Mouse (Mus musculus) bone marrow, adult 2 months (tissue): ENCODE measurements around the gene Cst13. TPM values are rescaled to one million over a fixed set of nuclear protein-coding genes. Genes with fewer than 3 reads are reported as not detected.

ENCODE experiments used
- H3K27ac ChIP-seq: fragments of 200-500 bp; 2 replicates; pipeline ENCODE4 v1.5.1; 2012; ENCODE audit warnings: low read depth, mild to moderate bottlenecking, control low read depth, inconsistent platforms, low read length; ENCODE audit not compliant: control insufficient read depth, poor library complexity, insufficient read depth
- H3K4me1 ChIP-seq: fragments of 200-500 bp; 2 replicates; pipeline ENCODE4 v1.6.1; 2011; ENCODE audit warnings: low read length; ENCODE audit not compliant: control insufficient read depth, insufficient read depth
- H3K4me3 ChIP-seq: fragments of 200-500 bp; replicated peaks from 2 replicates; pipeline ENCODE3; 2011; ENCODE audit warnings: mild to moderate bottlenecking, low read depth, low read length, control low read depth; ENCODE audit not compliant: control insufficient read depth
- CTCF ChIP-seq: fragments of 200-500 bp; IDR thresholded peaks from 2 replicates; pipeline ENCODE4 v1.5.1; 2011; ENCODE audit warnings: low read length, control low read depth; ENCODE audit not compliant: control insufficient read depth, insufficient read depth
- POLR2A ChIP-seq: fragments of 200-500 bp; IDR thresholded peaks from 2 replicates; pipeline ENCODE4 v1.6.1; 2011; ENCODE audit warnings: low read depth, mild to moderate bottlenecking, control low read depth, low read length, borderline replicate concordance; ENCODE audit not compliant: control insufficient read depth
- WGBS: fragments of 180-500 bp; shearing (Covaris S2); methylation state at CpG from one replicate; pipeline ENCODE4 v1.1.7; 2018; 5-methylcytosine and 5-hydroxymethylcytosine counted together
- polyA plus RNA-seq: library from polyadenylated mRNA; stranded (reverse); fragments of >200 nt; gene quantifications from 2 replicates; pipeline ENCODE4 v1.2.4, GENCODE M21; 2011; ENCODE audit warnings: low replicate concordance; ENCODE audit not compliant: missing spikeins, insufficient read depth, insufficient read length

The Cst13 gene
- polyA plus RNA-seq, 1 experiment, result not detected

DNA sequence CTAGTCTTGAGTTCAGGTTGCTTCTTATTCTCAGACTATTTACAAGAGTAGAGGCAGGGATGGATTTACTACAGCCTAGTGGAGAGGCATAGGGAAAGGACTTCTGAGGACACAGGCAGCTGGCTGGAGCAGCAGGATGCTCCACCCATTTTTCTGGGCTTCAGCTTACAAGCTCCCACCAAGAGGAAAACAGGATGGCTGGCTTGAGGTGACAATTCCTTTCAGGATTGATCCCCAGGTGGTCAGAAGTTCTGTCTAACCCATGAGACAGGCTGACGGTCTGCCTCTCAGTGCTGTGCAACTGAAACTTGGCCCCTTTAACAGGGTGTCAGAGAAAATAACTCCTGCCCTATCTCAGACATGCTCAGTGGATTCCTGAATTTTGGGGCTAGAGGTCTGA is 59.3 kb downstream of the Cst13 start:
- TF ChIP-seq CTCF, result no peak
- no peak for TF ChIP-seq POLR2A
- whole genome bisulfite sequencing, result 83% methylated on average over 1 of the region's 1 CpGs
- no peak overlapping the region for H3K27ac ChIP-seq
- peaks cover 4% of the 10 kb centered on the region for H3K4me1 ChIP-seq
- H3K4me3 ChIP-seq, result no peak overlapping the region

Other genes starting within 250 kb of the Cst13 start
- gene Nxt1, start 147.5 kb upstream of the Cst13 start, polyA plus RNA-seq, result 28.2 and 36.9 TPM in 2 replicates
- gene Gzf1, start 139.1 kb upstream of the Cst13 start, polyA plus RNA-seq, result 5.1 and 8.5 TPM in 2 replicates
- 0.61 and 0.70 TPM in 2 replicates for gene Napb, start 87.6 kb upstream of the Cst13 start, polyA plus RNA-seq
- not detected in 2 replicates for gene Cstl1, start 69.7 kb upstream of the Cst13 start, polyA plus RNA-seq
- not detected in 2 replicates for gene Cst11, start 48.6 kb upstream of the Cst13 start, polyA plus RNA-seq
- not detected in 2 replicates for gene 8030411F24Rik, start 38.1 kb upstream of the Cst13 start, polyA plus RNA-seq
- not detected in 2 replicates for gene Cst12, start 30.7 kb upstream of the Cst13 start, polyA plus RNA-seq
- not detected in 2 replicates for gene Cst8, start 21.3 kb upstream of the Cst13 start, polyA plus RNA-seq
- gene Cst9, start 15.1 kb downstream of the Cst13 start, polyA plus RNA-seq, result not detected in 2 replicates
- gene 9230104L09Rik, start 45.0 kb downstream of the Cst13 start, polyA plus RNA-seq, result not detected in 2 replicates
- gene Cst3, start 55.6 kb downstream of the Cst13 start, polyA plus RNA-seq, result 125 and 201 TPM in 2 replicates
- gene Gm1330, start 183.2 kb downstream of the Cst13 start, polyA plus RNA-seq, result not detected in 2 replicates
- not detected in 2 replicates for gene Gm10750, start 197.2 kb downstream of the Cst13 start, polyA plus RNA-seq